Mouse (Mus musculus): ENCODE results near the gene Scgb2b15. TPM values are rescaled to one million over a fixed set of nuclear protein-coding genes. Genes with fewer than 3 reads are reported as not detected.

The Scgb2b15 gene
- not detected for polyA plus RNA-seq (2017; shearing (Covaris generic))

GRCm38 (mm10) chr7:32829562-32829961 is at the start of gene Scgb2b15:
TSS of gene Scgb2b15 (minus strand) at chr7:32829662.

GRCm38 (mm10) chr7:32836254-32836653 is 6.8 kb upstream of the Scgb2b15 start, which contains the start of gene Scgb1b15:
TSS of gene Scgb1b15 (plus strand) at chr7:32836554.

Other genes starting within 250 kb of the Scgb2b15 start
- not detected for gene Scgb1b15, start 6.9 kb upstream of the Scgb2b15 start, polyA plus RNA-seq (2017; shearing (Covaris generic))
- gene Scgb2b17, start 226.9 kb upstream of the Scgb2b15 start, polyA plus RNA-seq (2017; shearing (Covaris generic)): not detected
- not detected for gene Scgb1b17, start 233.8 kb upstream of the Scgb2b15 start, polyA plus RNA-seq (2017; shearing (Covaris generic))

Measured in CD4-positive, CD25-positive, alpha-beta regulatory T cell (primary cell).